Mouse (Mus musculus) A20 (cell line): ENCODE data around the gene Klhl2.
A peak's percentile ranks its signal among the peaks of the same experiment; 100 is the strongest.

Experiments used
- DNase-seq: peaks from one replicate; pipeline ENCODE4 v3.0.0-alpha.2; 2011; ENCODE audit warnings: low read depth, low spot score

Klhl2 gene

DNA sequence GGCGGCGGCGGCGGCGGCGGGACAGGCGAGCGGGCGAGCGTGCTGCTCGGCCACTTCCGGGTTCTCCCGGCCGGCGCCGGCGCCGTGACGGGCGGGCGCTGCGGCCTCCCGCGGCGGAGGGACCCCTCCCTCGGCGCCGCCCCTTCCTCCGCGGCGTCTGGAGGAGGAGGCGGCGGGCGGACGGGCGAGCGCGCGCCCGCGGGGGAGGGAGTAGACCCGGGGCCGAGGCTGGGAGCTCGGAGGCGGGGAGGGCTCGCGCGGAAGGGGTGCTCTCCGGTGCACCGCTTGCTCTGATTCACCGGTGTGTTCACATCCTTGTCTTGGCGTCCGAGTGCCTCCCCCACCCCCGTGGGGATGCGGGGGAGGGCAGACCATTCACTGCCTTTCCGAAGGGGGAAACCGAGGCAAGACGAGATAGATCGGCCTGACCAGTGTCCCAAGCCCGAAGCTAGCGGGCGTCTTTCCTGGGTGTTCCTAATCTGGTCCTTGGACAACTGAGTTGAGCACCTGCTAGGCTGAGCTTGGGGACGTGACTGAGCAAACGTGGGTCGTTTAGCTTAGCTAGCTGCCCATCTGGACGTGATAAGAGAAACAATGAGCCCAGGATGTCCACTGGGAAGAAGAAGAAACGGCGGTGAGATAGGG is at the start of gene Klhl2:
Klhl2 (minus strand) TSS at position 121 of the 645 bp plus-strand sequence.
- peak; percentile 85 for DNase-seq

DNA sequence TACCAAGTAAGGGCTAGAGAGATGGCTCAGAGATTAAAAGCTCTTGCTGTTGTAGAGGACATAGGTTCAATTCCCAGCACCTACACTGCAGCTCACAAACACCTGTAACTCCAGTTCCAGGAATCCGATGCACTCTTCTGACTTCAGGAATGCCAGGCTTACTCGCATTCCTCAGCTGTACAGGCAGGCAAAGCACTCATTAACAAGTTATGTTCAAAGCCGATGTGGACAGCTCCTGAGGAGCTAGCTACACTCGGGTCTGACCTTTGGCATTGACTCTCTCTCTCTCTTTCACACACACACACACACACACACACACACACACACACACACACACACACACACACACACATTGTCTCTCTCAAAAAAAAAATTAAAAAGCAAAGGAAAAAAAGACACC is 48.9 kb upstream of the Klhl2 start:
- no peak for DNase-seq

GRCm38 (mm10) chr8:64896731-64897130 is 46.9 kb upstream of the Klhl2 start:
- DNase-seq, result peak; percentile 17

- DNase-seq, result no peak
Observed at GRCm38 (mm10) chr8:64880619-64881200, 30.9 kb upstream of the Klhl2 start.

- no peak for DNase-seq
Observed at GRCm38 (mm10) chr8:64877630-64878312, 28.0 kb upstream of the Klhl2 start.

- no peak for DNase-seq
Observed at GRCm38 (mm10) chr8:64871469-64872165, 21.8 kb upstream of the Klhl2 start.

GRCm38 (mm10) chr8:64870218-64870617 is 20.4 kb upstream of the Klhl2 start:
- no peak for DNase-seq

- peak; percentile 44 for DNase-seq
Observed at GRCm38 (mm10) chr8:64849091-64849896, 523 bp downstream of the Klhl2 start.

DNA sequence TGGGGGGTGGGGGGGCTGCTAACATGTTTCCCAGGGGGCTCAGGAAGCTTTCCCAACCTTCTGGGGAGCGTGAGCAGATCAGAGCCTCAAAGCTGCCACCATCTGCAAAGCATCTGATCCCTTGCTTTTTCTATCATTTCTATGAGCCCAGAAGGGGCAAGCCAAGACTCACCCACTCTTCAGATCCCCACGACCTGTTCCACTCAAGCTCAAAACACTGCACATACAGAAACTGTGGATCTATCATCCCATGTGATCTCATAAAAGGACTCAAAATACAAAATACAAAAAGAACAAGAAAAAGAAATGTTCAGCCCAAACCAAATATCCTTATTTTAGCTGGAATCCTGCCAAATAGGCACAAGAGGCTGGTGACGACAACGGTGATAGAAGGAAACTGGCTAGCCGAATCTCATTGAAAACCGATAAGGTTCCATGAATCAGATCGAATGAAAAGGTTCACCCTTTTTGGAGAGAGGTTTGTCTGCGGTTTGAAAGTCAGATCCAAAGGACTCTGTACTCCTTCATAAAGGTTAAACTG is 1.5 kb downstream of the Klhl2 start:
- no peak for DNase-seq

DNA sequence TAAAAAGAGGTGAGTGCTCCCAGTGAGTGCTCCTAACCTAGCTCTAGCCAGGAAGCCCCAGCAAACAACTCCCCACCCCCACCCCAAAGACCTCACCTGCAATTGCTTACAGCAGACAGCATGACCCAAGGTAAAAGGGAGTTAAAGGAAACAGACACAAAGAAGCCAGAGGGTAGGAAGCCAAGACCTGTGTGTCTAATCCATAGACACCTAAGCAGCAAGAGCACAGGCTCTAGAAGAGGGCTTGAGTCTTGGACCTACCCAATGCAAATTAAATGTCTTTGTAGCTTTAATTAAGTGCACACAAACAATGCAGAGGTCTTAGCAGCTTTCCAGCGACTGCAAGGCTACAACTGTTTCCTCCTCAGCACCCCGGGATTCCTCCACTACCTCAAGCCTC is 2.2 kb downstream of the Klhl2 start:
- DNase-seq, result peak; percentile 32

GRCm38 (mm10) chr8:64847241-64847640 is 2.6 kb downstream of the Klhl2 start:
- no peak for DNase-seq

DNA sequence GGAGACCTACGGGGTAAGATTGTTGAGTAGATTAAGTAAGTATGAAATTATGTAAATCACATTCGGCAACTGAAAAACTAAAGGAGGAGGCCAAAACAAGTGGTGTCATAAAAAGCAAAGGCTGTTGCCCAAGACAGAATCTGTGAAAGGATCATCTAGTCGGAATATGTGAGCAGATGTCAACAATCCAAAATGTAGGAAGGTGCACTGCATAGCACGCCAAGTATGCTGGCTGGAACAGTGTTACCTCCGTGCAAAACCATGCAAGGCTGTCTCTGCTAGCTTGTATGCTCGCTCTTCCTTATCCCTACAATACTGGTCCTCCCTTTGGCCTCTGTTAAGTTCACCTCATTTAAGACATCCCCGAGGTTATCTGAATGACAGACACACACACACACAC is 4.5 kb downstream of the Klhl2 start:
- DNase-seq, result no peak

GRCm38 (mm10) chr8:64844043-64844481 is 5.8 kb downstream of the Klhl2 start:
- no peak for DNase-seq

- no peak for DNase-seq
Observed at GRCm38 (mm10) chr8:64843168-64843567, 6.6 kb downstream of the Klhl2 start.

- DNase-seq, result no peak
Observed at GRCm38 (mm10) chr8:64841747-64842406, 7.9 kb downstream of the Klhl2 start.

- no peak for DNase-seq
Observed at GRCm38 (mm10) chr8:64839628-64840027, 10.2 kb downstream of the Klhl2 start.

DNA sequence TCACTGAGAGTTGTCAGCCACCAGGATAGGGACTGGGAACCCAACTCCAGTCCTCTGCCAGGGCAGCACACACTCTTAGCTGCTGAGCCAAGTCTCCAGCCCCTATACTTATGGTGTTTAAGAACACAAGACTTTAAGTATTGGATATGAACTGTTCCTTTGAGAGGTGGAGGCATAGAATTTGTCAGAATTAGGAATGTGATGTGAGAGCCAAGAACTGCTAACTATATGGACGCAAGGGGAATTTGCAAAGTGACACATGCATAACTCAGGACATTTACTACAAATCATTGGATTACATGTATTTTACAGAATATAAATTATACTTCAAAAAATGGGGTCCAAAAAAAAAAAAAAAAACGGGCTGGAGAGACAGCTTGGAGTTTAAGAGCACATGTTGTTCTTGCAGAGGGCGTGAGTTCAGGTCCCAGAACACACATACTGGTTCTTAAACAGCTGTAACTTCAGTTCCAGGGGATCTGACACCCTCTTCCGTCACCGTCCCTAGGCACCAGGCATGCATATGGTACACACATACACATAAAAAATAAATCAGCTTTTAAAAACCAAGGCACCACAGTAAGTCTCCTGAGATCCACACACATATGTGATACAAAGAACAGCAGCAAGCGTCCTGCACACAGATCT is 14.2 kb downstream of the Klhl2 start:
- DNase-seq, result no peak

GRCm38 (mm10) chr8:64834071-64834877 is 15.5 kb downstream of the Klhl2 start:
- DNase-seq, result no peak

- DNase-seq, result no peak
Observed at GRCm38 (mm10) chr8:64832581-64833135, 17.2 kb downstream of the Klhl2 start.
